Mouse (Mus musculus) layer of hippocampus, adult 9-10 months (tissue): ENCODE data around the gene Lactb.
A peak's percentile ranks its signal among the peaks of the same experiment; 100 is the strongest.

Experiments used
- DNase-seq: peaks from one replicate; pipeline ENCODE4 v3.0.0; 2022; ENCODE audit warnings: low spot score

The Lactb gene

GRCm38 (mm10) chr9:66975239-66975645, at the start of gene Lactb:
TSS of gene Lactb (minus strand) at chr9:66975484.
- peak; percentile 71 for DNase-seq

DNA sequence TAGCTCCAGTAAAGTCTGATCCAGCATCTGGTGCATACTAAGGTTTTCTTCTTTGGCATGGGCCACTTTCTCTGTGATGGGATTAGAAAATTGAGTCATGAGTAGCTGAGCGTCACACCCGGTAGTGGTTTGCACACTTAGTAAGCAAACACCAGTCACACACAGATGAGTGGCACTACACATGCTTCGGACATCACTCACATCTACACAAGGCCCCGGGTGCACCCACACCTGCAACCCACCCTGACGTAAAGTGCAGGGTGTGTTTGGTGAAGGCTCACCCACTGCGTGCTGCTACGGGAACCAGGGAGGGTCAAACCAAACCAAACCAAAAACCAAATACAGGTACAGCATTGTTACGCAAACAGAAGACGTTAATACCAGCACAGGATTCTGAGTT, 48.1 kb upstream of the Lactb start:
- DNase-seq: no peak

GRCm38 (mm10) chr9:67020063-67020462, 44.8 kb upstream of the Lactb start:
- DNase-seq: no peak

GRCm38 (mm10) chr9:67013501-67013900, 38.2 kb upstream of the Lactb start:
- no peak for DNase-seq

DNA sequence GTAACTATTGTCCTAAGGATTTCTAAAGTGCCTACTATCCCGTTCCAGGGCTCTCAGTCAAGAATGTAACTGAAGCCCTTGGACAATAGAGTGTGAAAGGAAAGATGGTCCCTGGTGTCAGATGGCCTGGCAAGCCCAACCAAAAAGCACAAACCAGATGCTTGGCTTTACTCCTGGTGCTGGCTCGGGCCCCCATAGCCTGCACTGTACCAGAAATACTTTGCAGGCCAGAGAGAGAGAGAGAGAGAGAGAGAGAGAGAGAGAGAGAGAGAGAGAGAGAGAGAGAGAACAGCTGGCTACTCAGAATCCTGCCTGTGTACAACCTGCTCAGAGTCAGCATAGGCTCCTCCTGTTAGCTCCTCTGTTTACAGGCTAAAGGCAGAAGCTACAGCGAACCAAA, 37.2 kb upstream of the Lactb start:
- no peak for DNase-seq

DNA sequence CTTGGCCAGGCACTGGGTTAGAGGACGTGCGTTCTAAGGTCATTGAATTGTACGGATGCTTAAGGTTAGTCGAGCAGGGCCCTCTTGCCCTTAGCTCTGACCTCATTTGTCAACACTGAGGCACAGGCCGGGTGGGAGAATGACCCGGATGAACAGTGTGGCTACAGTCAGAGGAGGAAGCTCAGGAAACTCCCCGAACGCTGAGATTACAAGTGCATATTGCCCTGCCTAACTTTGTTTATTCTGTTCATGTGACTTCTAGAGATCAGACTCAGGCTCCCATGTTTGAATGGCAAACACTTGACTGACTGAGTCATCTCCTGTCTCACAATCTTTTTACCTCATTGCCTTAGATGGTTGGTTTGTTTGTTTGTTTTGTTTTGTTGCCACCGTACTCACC, 36.2 kb upstream of the Lactb start:
- DNase-seq: no peak

DNA sequence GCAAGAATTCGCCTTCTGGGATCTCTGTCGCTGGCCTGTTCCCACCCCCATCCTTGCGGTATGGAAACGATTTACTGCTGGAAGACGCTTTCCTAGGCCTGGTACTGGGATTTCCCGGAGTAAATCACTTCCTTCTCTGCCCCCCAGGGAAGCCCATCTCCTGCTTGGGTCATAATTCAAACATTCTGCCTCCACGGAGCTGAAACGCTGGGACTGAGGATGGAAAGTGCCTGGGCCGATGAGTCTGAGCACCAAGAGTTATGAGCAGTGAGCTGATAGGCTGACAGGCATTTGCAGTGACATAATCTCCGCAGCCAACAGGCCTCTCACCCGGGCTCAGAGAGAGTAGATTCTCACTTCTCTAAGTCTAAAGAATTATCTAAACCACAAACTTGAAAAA, 33.5 kb upstream of the Lactb start:
- no peak for DNase-seq

- DNase-seq: no peak
These were observed 31.1 kb upstream of the Lactb start for GRCm38 (mm10) chr9:67006376-67006775.

DNA sequence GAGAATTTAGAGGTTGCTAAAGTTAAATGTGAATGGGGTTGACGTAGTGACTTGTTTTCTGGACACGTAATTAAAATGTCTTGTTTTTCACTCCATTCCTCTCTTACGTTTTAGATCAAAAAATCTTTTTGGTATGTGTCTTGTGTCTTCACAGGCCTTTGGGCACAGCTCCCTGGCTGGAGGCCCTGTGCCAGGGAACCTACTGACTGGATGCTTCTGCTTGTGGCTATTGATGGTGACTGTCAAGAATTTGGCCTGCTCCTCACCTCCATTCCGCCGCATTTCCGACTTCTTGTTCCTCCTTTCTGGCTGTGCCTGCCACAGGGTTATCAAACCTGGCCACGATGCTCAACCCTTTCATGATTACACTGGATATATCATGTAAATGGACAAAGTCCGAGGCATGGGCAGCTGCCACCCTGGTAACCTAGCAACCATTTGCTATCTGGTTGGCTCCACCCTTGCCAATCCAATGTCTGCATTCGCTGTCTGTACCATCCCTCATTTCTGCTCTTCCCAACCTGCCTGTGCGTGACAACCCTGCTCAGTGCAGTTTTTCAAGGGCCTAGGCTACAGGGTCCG, 30.0 kb upstream of the Lactb start:
- no peak for DNase-seq

GRCm38 (mm10) chr9:67003656-67004055, 28.4 kb upstream of the Lactb start:
- DNase-seq: no peak

- DNase-seq: no peak
These were observed 27.9 kb upstream of the Lactb start for GRCm38 (mm10) chr9:67003156-67003555.

DNA sequence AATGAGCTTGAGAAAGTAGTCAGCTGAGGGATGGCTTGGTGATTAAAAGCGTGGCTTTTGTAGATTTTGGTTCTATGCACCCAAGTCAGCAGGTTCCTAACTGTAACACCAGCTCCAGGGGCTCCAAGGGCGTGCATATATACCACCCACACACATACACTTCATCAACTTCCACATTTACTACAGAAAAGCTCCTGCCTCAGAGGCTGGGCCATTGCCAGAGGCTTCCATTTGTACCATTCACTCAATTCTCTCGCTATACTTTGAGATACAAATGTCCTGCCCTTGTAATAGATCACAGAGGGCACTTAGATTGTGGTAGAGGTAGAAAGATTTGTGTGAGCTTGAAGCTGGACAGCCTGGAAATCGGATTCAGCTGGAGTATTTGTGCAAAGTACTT, 26.2 kb upstream of the Lactb start:
- no peak for DNase-seq

GRCm38 (mm10) chr9:67001050-67001449, 25.8 kb upstream of the Lactb start:
- DNase-seq: peak; percentile 37

- no peak for DNase-seq
These were observed 24.4 kb upstream of the Lactb start for GRCm38 (mm10) chr9:66999698-67000097.

GRCm38 (mm10) chr9:66991750-66992410, 16.6 kb upstream of the Lactb start:
- DNase-seq: no peak

DNA sequence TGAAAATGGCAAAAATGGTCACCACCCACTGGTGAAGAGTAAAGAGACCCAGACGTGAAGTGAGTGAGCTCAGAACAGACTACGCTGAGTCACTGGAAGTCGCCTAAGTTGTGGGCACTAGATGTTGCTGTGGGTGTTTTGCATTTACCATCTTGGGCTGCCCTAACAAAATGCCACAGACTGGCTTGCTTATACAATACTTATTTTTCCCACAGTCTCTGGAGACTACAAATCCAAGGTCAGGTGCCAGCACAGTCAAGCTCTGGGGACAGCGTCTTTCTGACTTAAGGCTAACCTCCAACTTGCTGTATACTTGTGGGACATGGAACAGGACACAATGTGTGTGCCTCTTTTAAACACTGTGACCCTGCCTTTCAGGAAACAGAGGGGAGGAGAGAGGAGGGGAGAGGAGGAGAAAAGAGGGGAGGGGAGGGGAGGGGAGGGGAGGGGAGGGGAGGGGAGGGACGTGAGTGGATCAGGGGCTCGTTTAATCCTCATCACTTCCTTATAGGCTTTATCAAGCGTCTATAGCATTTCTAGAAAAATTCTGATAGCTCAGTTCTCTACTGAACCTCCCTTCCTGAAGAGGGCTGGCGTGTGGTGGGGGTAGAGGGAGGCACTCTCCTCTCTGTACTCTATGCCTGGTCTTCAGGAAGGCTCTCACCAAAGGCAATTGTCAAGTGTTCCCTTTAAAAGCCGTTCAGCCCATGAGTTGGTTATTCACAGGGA, 15.9 kb upstream of the Lactb start:
- DNase-seq: no peak

GRCm38 (mm10) chr9:66990046-66990445, 14.8 kb upstream of the Lactb start:
- no peak for DNase-seq

GRCm38 (mm10) chr9:66989581-66989980, 14.3 kb upstream of the Lactb start:
- no peak for DNase-seq

GRCm38 (mm10) chr9:66988888-66989414, 13.7 kb upstream of the Lactb start:
- no peak for DNase-seq

- DNase-seq: no peak
These were observed 13.1 kb upstream of the Lactb start for GRCm38 (mm10) chr9:66988198-66988887.

GRCm38 (mm10) chr9:66985377-66985776, 10.1 kb upstream of the Lactb start:
- DNase-seq: no peak

DNA sequence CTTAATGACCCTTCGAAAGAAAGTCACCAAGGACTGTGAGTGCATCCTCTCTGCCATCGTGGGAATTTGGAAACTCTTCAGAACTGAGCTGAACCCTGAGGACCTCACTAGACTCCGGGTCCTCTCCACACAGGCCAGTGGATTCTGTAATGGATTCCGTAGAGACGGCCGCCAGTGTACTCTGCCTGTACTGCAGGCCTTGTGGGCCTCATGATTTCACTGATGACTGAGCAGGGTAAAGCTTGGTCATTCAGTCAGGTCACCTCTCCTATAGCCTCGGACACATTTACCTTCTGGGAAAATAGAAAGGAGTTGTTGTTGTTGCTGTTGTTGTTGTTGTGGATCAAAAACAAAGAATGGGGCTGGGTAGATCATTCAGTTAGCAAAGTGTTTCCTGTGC, 6.8 kb upstream of the Lactb start:
- no peak for DNase-seq

GRCm38 (mm10) chr9:66980458-66980857, 5.2 kb upstream of the Lactb start:
- DNase-seq: peak; percentile 73
